Mouse (Mus musculus): ENCODE results near the gene Dscaml1. TPM values are rescaled to one million over a fixed set of nuclear protein-coding genes. Genes with fewer than 3 reads are reported as not detected.

The Dscaml1 gene
- polyA plus RNA-seq, 1 experiment from 2014 or later = 0.23 TPM

DNA sequence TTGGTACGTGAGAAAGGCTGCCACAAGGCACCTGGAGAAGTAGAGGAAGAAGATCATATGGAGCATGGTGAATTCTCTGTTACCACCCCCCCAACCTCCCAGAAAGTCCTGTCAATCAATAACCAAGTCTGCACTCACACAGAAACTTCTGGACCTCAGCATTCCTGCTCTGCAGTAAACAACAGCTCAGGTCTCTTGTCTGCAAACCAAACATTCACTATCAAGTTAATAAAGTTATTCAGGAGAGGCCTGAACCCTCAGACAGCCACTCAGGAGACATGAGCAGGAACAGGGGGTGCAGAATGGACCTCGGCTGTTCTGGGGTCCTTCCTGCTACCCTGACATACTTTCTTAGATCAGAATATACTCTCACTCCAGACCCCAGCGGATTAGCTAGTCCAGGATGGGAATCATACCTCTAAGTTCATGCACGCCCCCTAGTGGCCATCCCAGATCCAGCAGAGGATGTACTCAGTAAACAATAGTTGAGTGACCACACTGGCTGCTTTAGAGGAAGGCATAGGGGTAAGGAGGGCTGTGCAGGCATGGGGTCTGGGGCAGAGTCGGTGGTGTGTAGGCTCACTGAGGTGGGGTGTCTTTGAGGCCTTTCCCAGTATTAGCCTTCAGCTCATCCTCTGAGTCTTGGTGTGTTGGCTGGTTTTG is 12.8 kb upstream of the Dscaml1 start:
- Histone ChIP-seq H3K4me2 (no peak overlapping the region), H3K27ac (ENCODE audit: low read depth, low read length) (no peak overlapping the region), H3K4me3 (ENCODE audit: low read depth, low read length) (no peak overlapping the region), H3K9me3 (replicated peaks; ENCODE audit: control insufficient read depth, low read length) (no peaks in the 10 kb centered on the region), H3K9ac (ENCODE audit: low read depth, low read length) (no peak overlapping the region), H3K27me3 (ENCODE audit: control insufficient read depth, insufficient read depth, low read length) (peaks cover 10% of the 10 kb centered on the region), H3K36me3 (ENCODE audit: control insufficient read depth, insufficient read depth, low read length) (no peaks in the 10 kb centered on the region), H3K4me1 (ENCODE audit: control insufficient read depth, insufficient read depth, low read length) (no peaks in the 10 kb centered on the region)
- no peak for ATAC-seq (replicated peaks; ENCODE audit: insufficient number of reproducible peaks, low FRiP score, low TSS enrichment)
- 58% methylated on average over 5 of the region's 5 CpGs for WGBS (ENCODE audit: insufficient replicate concordance)

DNA sequence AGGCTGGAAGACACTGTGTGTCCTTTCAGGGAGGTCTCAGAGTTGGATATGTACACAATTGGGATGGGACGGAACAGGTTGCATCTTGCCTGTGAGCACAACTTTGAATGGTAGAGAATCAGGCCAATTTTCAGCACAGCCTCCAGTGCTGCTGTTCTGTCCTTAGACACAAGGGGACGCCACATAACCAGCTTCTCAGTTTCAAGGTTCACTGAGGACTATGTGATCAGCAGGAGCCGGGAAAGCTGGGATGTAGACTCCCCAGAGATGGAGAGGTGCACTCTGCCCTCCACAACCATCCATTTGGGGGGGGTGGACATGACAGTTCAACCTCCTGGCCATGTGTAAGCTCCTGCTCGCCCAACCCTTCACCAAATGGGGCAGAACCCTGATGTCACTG is 10.5 kb upstream of the Dscaml1 start:
- Histone ChIP-seq H3K27ac (ENCODE audit: low read depth, low read length) (no peak overlapping the region), H3K27me3 (ENCODE audit: control insufficient read depth, insufficient read depth, low read length) (peaks cover 3% of the 10 kb centered on the region), H3K36me3 (ENCODE audit: control insufficient read depth, insufficient read depth, low read length) (no peaks in the 10 kb centered on the region), H3K9ac (ENCODE audit: low read depth, low read length) (no peak overlapping the region), H3K4me1 (ENCODE audit: control insufficient read depth, insufficient read depth, low read length) (no peaks in the 10 kb centered on the region), H3K4me2 (no peak overlapping the region), H3K9me3 (replicated peaks; ENCODE audit: control insufficient read depth, low read length) (no peaks in the 10 kb centered on the region), H3K4me3 (ENCODE audit: low read depth, low read length) (no peak overlapping the region)
- no peak for ATAC-seq (replicated peaks; ENCODE audit: insufficient number of reproducible peaks, low FRiP score, low TSS enrichment)
- 44% methylated on average over 4 of the region's 4 CpGs for WGBS (ENCODE audit: insufficient replicate concordance)

DNA sequence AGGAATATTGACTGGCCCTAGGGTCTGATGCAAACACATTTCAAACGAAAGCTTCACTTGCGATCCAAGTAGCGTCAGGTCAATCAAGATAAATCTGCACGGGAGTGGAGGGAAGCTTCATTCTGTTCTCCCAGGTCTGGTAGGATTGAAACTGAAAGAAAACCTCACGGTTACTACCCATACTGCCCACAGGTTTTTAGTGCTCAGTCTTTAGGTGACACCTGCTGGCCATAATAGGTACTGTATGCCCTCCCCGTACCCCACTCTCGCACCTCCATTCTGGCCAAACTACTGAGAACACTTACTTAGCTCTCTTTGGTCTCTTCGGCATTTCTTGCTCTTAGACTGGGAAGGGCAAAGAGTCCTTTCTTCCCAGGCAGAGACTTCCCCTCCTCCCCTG is 9.2 kb upstream of the Dscaml1 start:
- no peaks in the 10 kb centered on the region for H3K9me3 ChIP-seq (replicated peaks; ENCODE audit: control insufficient read depth, low read length)
- H3K4me3 ChIP-seq (ENCODE audit: low read depth, low read length) = no peak overlapping the region
- no peak overlapping the region for H3K9ac ChIP-seq (ENCODE audit: low read depth, low read length)
- ATAC-seq (replicated peaks; ENCODE audit: insufficient number of reproducible peaks, low FRiP score, low TSS enrichment) = no peak
- no peaks in the 10 kb centered on the region for H3K4me1 ChIP-seq (ENCODE audit: control insufficient read depth, insufficient read depth, low read length)
- no peaks in the 10 kb centered on the region for H3K36me3 ChIP-seq (ENCODE audit: control insufficient read depth, insufficient read depth, low read length)
- WGBS (ENCODE audit: insufficient replicate concordance) = 21% methylated on average over 8 of the region's 8 CpGs
- H3K4me2 ChIP-seq = peak overlapping the region; percentile 38; the same call in 1 of the 2 replicates
- no peak overlapping the region for H3K27ac ChIP-seq (ENCODE audit: low read depth, low read length)
- peaks cover 2% of the 10 kb centered on the region; the same call in 1 of the 2 replicates for H3K27me3 ChIP-seq (ENCODE audit: control insufficient read depth, insufficient read depth, low read length)

DNA sequence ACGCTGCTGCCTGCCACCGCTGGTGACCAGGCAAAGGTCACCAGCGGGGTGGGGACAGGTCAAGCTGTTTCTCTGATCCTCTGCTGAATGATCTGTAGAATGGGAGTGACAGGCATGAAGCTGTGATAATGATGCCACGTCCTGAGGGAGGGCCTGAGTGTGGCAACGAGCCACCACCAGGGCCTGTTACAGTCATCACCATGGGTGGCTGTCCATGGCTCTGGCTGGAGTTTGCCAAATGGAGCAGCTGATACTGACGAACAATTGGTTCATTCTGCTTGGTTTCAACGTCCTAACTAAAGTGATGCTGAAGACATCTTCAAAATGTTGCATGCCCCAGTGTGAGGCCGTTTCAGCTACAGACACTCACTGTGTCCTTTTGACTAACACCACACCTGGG is 8.2 kb upstream of the Dscaml1 start:
- Histone ChIP-seq H3K27ac (ENCODE audit: low read depth, low read length) (no peak overlapping the region), H3K36me3 (ENCODE audit: control insufficient read depth, insufficient read depth, low read length) (no peaks in the 10 kb centered on the region), H3K9ac (ENCODE audit: low read depth, low read length) (no peak overlapping the region), H3K27me3 (ENCODE audit: control insufficient read depth, insufficient read depth, low read length) (peaks cover 2% of the 10 kb centered on the region; the same call in 1 of the 2 replicates), H3K4me2 (no peak overlapping the region), H3K4me1 (ENCODE audit: control insufficient read depth, insufficient read depth, low read length) (no peaks in the 10 kb centered on the region), H3K9me3 (replicated peaks; ENCODE audit: control insufficient read depth, low read length) (no peaks in the 10 kb centered on the region), H3K4me3 (ENCODE audit: low read depth, low read length) (no peak overlapping the region)
- WGBS (ENCODE audit: insufficient replicate concordance) = 53% methylated on average over 8 of the region's 8 CpGs
- no peak for ATAC-seq (replicated peaks; ENCODE audit: insufficient number of reproducible peaks, low FRiP score, low TSS enrichment)

DNA sequence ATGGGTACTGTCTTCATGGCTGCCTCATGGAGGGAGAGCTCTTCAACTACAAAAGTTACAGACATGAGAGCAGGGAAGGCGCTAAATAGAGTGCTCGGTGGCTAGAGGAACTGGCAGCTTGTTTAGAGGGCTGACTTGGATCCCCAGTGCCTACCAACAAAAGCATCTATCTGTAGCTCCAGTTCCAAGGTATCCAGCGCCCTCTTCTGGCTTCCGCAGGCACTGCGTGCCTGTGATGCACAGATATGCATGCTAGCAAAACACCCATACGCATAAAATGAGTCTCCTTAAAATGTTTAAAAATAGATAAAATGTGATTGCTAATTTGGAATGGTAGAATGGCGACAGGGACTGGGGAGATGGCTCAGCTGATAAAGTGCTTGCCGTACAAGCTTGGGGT is 5.2 kb upstream of the Dscaml1 start:
- Histone ChIP-seq H3K36me3 (ENCODE audit: control insufficient read depth, insufficient read depth, low read length) (no peaks in the 10 kb centered on the region), H3K9ac (ENCODE audit: low read depth, low read length) (no peak overlapping the region), H3K27me3 (ENCODE audit: control insufficient read depth, insufficient read depth, low read length) (peaks cover 2% of the 10 kb centered on the region; the same call in 1 of the 2 replicates), H3K4me3 (ENCODE audit: low read depth, low read length) (no peak overlapping the region), H3K9me3 (replicated peaks; ENCODE audit: control insufficient read depth, low read length) (no peaks in the 10 kb centered on the region), H3K4me1 (ENCODE audit: control insufficient read depth, insufficient read depth, low read length) (no peaks in the 10 kb centered on the region), H3K4me2 (no peak overlapping the region), H3K27ac (ENCODE audit: low read depth, low read length) (no peak overlapping the region)
- 56% methylated on average over 8 of the region's 8 CpGs for WGBS (ENCODE audit: insufficient replicate concordance)
- ATAC-seq (replicated peaks; ENCODE audit: insufficient number of reproducible peaks, low FRiP score, low TSS enrichment) = no peak

DNA sequence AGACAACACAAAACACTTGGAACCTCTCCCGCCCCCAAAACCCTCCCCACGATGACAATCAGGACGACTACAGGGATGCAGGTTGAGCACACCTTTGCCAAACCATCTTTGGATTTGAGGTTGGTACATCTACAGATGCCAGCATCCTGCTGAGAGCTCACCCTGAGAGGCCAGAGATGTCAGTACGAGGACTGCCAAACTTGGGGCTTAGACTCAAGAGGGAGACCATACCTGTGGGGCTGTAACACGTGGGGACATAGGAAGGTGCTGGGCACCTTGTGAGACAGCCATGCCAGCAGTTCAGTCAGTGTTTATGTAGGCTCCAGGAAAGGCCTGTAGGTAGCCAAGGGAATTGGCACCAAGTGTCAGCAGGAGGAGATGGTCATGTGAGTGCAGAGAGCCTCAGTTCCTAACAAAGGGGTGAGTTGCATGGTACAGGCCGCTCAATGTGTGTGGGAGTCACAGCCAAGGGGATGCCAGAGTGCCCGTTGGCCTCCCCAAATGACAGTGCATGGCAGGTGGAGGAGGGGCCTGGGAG is 3.6 kb upstream of the Dscaml1 start:
- Histone ChIP-seq H3K27me3 (ENCODE audit: control insufficient read depth, insufficient read depth, low read length) (peaks cover 5% of the 10 kb centered on the region; the same call in 1 of the 2 replicates), H3K9me3 (replicated peaks; ENCODE audit: control insufficient read depth, low read length) (no peaks in the 10 kb centered on the region), H3K4me1 (ENCODE audit: control insufficient read depth, insufficient read depth, low read length) (0 out of 2 replicates have a peak, but pooled peaks cover 3% of the 10 kb centered on the region), H3K9ac (ENCODE audit: low read depth, low read length) (no peak overlapping the region), H3K4me3 (ENCODE audit: low read depth, low read length) (no peak overlapping the region), H3K27ac (ENCODE audit: low read depth, low read length) (no peak overlapping the region), H3K36me3 (ENCODE audit: control insufficient read depth, insufficient read depth, low read length) (no peaks in the 10 kb centered on the region), H3K4me2 (no peak overlapping the region)
- no peak for ATAC-seq (replicated peaks; ENCODE audit: insufficient number of reproducible peaks, low FRiP score, low TSS enrichment)
- WGBS (ENCODE audit: insufficient replicate concordance) = 74% methylated on average over 7 of the region's 7 CpGs

DNA sequence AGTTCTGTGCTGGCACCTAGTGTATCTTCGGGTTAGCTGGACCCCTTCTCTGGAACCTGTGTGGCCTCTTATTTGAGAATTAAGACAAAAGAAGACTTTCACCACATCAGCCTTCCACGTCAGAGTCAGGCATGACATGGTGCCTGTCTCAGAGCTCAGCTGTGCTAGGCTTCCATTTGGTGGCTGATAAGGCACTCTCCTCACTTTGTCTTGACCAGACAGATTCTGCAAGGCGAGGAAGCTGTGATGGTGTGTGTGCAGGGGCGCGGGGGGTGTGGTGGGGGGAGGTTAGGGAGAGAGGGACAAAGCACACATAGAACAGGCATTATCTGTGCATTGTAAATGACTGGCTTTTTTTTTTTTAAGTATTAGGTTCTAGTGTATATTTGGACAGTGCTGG is 3.0 kb downstream of the Dscaml1 start:
- ATAC-seq (replicated peaks; ENCODE audit: insufficient number of reproducible peaks, low FRiP score, low TSS enrichment) = no peak
- H3K27me3 ChIP-seq (ENCODE audit: control insufficient read depth, insufficient read depth, low read length) = peaks cover 58% of the 10 kb centered on the region
- no peak overlapping the region for H3K27ac ChIP-seq (ENCODE audit: low read depth, low read length)
- WGBS (ENCODE audit: insufficient replicate concordance) = 19% methylated on average over 5 of the region's 5 CpGs
- H3K9ac ChIP-seq (ENCODE audit: low read depth, low read length) = no peak overlapping the region
- H3K36me3 ChIP-seq (ENCODE audit: control insufficient read depth, insufficient read depth, low read length) = no peaks in the 10 kb centered on the region
- no peak overlapping the region for H3K4me2 ChIP-seq
- peaks cover 10% of the 10 kb centered on the region for H3K4me1 ChIP-seq (ENCODE audit: control insufficient read depth, insufficient read depth, low read length)
- H3K9me3 ChIP-seq (replicated peaks; ENCODE audit: control insufficient read depth, low read length) = no peaks in the 10 kb centered on the region
- no peak overlapping the region for H3K4me3 ChIP-seq (ENCODE audit: low read depth, low read length)

DNA sequence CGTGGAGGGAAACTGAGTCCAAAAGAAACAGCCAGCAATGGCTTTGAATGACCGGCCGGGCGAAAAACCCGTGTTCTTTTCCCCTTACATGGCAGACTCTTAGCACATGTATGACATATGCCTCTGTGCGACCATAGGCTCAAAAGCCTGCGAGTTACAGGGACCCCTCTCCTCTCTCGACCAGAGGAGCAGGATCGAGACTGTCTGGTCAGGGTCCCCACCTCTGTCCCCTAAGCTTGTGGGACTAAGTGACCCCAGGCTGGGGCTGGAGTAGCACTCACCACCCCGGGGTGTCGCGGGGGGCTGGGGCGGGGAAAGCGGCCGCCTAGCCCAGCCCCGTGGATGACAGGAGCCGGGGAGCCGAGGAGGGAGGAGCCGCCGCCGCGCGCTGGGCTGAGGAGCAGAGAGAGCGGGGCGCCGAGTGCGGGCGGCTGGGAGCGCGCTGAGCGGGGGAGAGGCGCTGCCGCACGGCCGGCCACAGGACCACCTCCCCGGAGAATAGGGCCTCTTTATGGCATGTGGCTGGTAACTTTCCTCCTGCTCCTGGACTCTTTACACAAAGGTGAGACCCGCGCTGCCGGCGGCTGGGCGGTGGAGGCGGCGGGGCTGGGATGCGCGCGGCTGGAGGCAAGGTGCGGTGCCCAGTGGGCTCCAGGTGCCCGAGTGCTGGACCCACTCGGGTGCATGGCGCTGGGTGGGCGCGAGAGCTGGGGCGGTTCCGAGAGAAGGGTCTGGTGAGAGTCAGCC is 3.7 kb downstream of the Dscaml1 start:
- Histone ChIP-seq H3K27ac (ENCODE audit: low read depth, low read length) (no peak overlapping the region), H3K27me3 (ENCODE audit: control insufficient read depth, insufficient read depth, low read length) (peaks cover 59% of the 10 kb centered on the region), H3K4me2 (peak overlapping the region; percentile 81), H3K4me3 (ENCODE audit: low read depth, low read length) (peak overlapping the region; percentile 39), H3K9me3 (replicated peaks; ENCODE audit: control insufficient read depth, low read length) (no peaks in the 10 kb centered on the region), H3K9ac (ENCODE audit: low read depth, low read length) (no peak overlapping the region), H3K4me1 (ENCODE audit: control insufficient read depth, insufficient read depth, low read length) (peaks cover 10% of the 10 kb centered on the region), H3K36me3 (ENCODE audit: control insufficient read depth, insufficient read depth, low read length) (no peaks in the 10 kb centered on the region)
- ATAC-seq (replicated peaks; ENCODE audit: insufficient number of reproducible peaks, low FRiP score, low TSS enrichment) = no peak
- 2% methylated on average over 51 of the region's 54 CpGs for WGBS (ENCODE audit: insufficient replicate concordance)

All from heart, embryonic 11.5 days (tissue).